Mouse (Mus musculus) neural tube, embryonic 15.5 days (tissue): Measurements from ENCODE around the gene Abcf2. TPM values are rescaled to one million over a fixed set of nuclear protein-coding genes. Genes with fewer than 3 reads are reported as not detected.
A peak's percentile ranks its signal among the peaks of the same experiment; 100 is the strongest.

Experiments
- ATAC-seq: fragments of 200-750 bp; cut with Nextera tagmentation; 2 replicates; pipeline ENCODE4 v1.8.0; 2017; ENCODE audit warnings: mild to moderate bottlenecking, moderate TSS enrichment, moderate library complexity; ENCODE audit not compliant: low FRiP score
- H3K27ac ChIP-seq: fragments of 300-500 bp; sonication (generic); replicated peaks from 2 replicates; pipeline ENCODE4 v1.5.1; 2015; ENCODE audit warnings: mild to moderate bottlenecking, inconsistent platforms
- H3K27me3 ChIP-seq: fragments of 300-500 bp; sonication (generic); replicated peaks from 2 replicates; pipeline ENCODE4 v1.6.1; 2015; ENCODE audit warnings: inconsistent platforms
- H3K36me3 ChIP-seq: fragments of 300-500 bp; sonication (generic); 2 replicates; pipeline ENCODE4 v1.6.1; 2015; ENCODE audit warnings: inconsistent platforms
- H3K4me1 ChIP-seq: fragments of 300-500 bp; sonication (generic); 2 replicates; pipeline ENCODE4 v1.6.1; 2015; ENCODE audit warnings: inconsistent platforms
- H3K4me2 ChIP-seq: fragments of 300-500 bp; sonication (generic); 2 replicates; pipeline ENCODE4 v1.6.1; 2015; ENCODE audit warnings: inconsistent platforms, mild to moderate bottlenecking, moderate library complexity
- H3K4me3 ChIP-seq: fragments of 300-500 bp; sonication (generic); replicated peaks from 2 replicates; pipeline ENCODE4 v1.5.1; 2015; ENCODE audit warnings: mild to moderate bottlenecking, inconsistent platforms
- H3K9ac ChIP-seq: fragments of 300-500 bp; sonication (generic); replicated peaks from 2 replicates; pipeline ENCODE4 v1.6.1; 2015; ENCODE audit warnings: mild to moderate bottlenecking, inconsistent platforms
- H3K9me3 ChIP-seq: fragments of 300-500 bp; sonication (generic); replicated peaks from 2 replicates; pipeline ENCODE4 v1.6.1; 2016; ENCODE audit warnings: inconsistent platforms
- WGBS: fragments of 180-500 bp; shearing (Covaris S2); methylation state at CpG from one replicate; pipeline ENCODE4 v1.1.7; 2015; ENCODE audit warnings: mixed read lengths; 5-methylcytosine and 5-hydroxymethylcytosine counted together
- polyA plus RNA-seq: library from polyadenylated mRNA; unstranded; fragments of >200 nt; fragmentation: Nextera tagmentation; extraction: Ambion mirVana; gene quantifications from 2 replicates; pipeline ENCODE4 v1.2.1, GENCODE M21; 2015

Abcf2 gene
- polyA plus RNA-seq, 1 experiment from 2014 or later, result 82.8 TPM

- H3K27me3 ChIP-seq, result peaks cover 12% of the 10 kb centered on the region; the same call in 1 of the 2 replicates
- 53% methylated on average over 5 of the region's 5 CpGs for WGBS
- H3K9me3 ChIP-seq, result no peaks in the 10 kb centered on the region
- H3K9ac ChIP-seq, result no peak overlapping the region
- no peak overlapping the region for H3K27ac ChIP-seq
- H3K4me2 ChIP-seq, result no peak overlapping the region
- H3K4me3 ChIP-seq, result no peak overlapping the region
- no peak for ATAC-seq
- H3K36me3 ChIP-seq, result no peaks in the 10 kb centered on the region
- peaks cover 22% of the 10 kb centered on the region; the same call in 1 of the 2 replicates for H3K4me1 ChIP-seq
Measured at GRCm38 (mm10) chr5:24536511-24536910, 40.8 kb downstream of the Abcf2 start.

GRCm38 (mm10) chr5:24535731-24536130, 41.5 kb downstream of the Abcf2 start:
- Histone ChIP-seq H3K4me1 (peaks cover 15% of the 10 kb centered on the region; the same call in 1 of the 2 replicates), H3K4me3 (no peak overlapping the region), H3K27ac (no peak overlapping the region), H3K9ac (no peak overlapping the region), H3K27me3 (peaks cover 18% of the 10 kb centered on the region), H3K4me2 (no peak overlapping the region), H3K36me3 (no peaks in the 10 kb centered on the region), H3K9me3 (no peaks in the 10 kb centered on the region)
- no peak for ATAC-seq
- WGBS, result 87% methylated on average over 3 of the region's 3 CpGs

GRCm38 (mm10) chr5:24534292-24534691, 43.0 kb downstream of the Abcf2 start:
- WGBS, result 55% methylated on average over 5 of the region's 5 CpGs
- Histone ChIP-seq H3K4me3 (no peak overlapping the region), H3K9me3 (no peaks in the 10 kb centered on the region), H3K36me3 (no peaks in the 10 kb centered on the region), H3K27me3 (peaks cover 24% of the 10 kb centered on the region; the same call in 1 of the 2 replicates), H3K4me2 (no peak overlapping the region), H3K9ac (no peak overlapping the region), H3K4me1 (peaks cover 23% of the 10 kb centered on the region), H3K27ac (no peak overlapping the region)
- ATAC-seq, result no peak

GRCm38 (mm10) chr5:24533391-24533790, 43.9 kb downstream of the Abcf2 start:
- H3K27ac ChIP-seq, result no peak overlapping the region
- 49% methylated on average over 11 of the region's 11 CpGs for WGBS
- no peak overlapping the region for H3K4me2 ChIP-seq
- no peaks in the 10 kb centered on the region for H3K9me3 ChIP-seq
- no peak for ATAC-seq
- peaks cover 33% of the 10 kb centered on the region for H3K27me3 ChIP-seq
- H3K36me3 ChIP-seq, result no peaks in the 10 kb centered on the region
- peaks cover 23% of the 10 kb centered on the region for H3K4me1 ChIP-seq
- no peak overlapping the region for H3K9ac ChIP-seq
- H3K4me3 ChIP-seq, result no peak overlapping the region

GRCm38 (mm10) chr5:24530042-24530689, 47.1 kb downstream of the Abcf2 start:
- Histone ChIP-seq H3K27ac (no peak overlapping the region), H3K4me2 (no peak overlapping the region; the same call in 1 of the 2 replicates), H3K9ac (no peak overlapping the region), H3K27me3 (peaks cover 57% of the 10 kb centered on the region), H3K9me3 (no peaks in the 10 kb centered on the region), H3K4me3 (no peak overlapping the region), H3K4me1 (peaks cover 39% of the 10 kb centered on the region), H3K36me3 (no peaks in the 10 kb centered on the region)
- WGBS, result 10% methylated on average over 24 of the region's 24 CpGs
- peak; percentile 49 for ATAC-seq

GRCm38 (mm10) chr5:24527780-24528179, 49.5 kb downstream of the Abcf2 start:
- Histone ChIP-seq H3K27me3 (peaks cover 64% of the 10 kb centered on the region), H3K27ac (no peak overlapping the region), H3K4me1 (peaks cover 40% of the 10 kb centered on the region), H3K4me2 (peak overlapping the region; percentile 96), H3K4me3 (no peak overlapping the region), H3K9me3 (no peaks in the 10 kb centered on the region), H3K36me3 (no peaks in the 10 kb centered on the region), H3K9ac (no peak overlapping the region)
- WGBS, result 19% methylated on average over 6 of the region's 6 CpGs
- no peak for ATAC-seq

- Histone ChIP-seq H3K27ac (peak within 1 kb of the TSS; percentile 51), H3K9me3 (no peaks in the 10 kb centered on the region), H3K36me3 (no peaks in the 10 kb centered on the region), H3K4me2 (peak within 1 kb of the TSS; percentile 96), H3K4me1 (peaks cover 40% of the 10 kb centered on the region), H3K9ac (peak within 1 kb of the TSS; percentile 64), H3K4me3 (peak within 1 kb of the TSS; percentile 53), H3K27me3 (peaks cover 68% of the 10 kb centered on the region)
- under 1% methylated on average over 21 of the region's 49 CpGs for WGBS
- no peak for ATAC-seq
Measured at GRCm38 (mm10) chr5:24526889-24527230, 50.4 kb downstream of the Abcf2 start, which contains the start of gene Gbx1. TSS of gene Gbx1 (minus strand) at chr5:24527202.

- Histone ChIP-seq H3K4me2 (peak overlapping the region; percentile 96), H3K27me3 (peaks cover 68% of the 10 kb centered on the region), H3K36me3 (no peaks in the 10 kb centered on the region), H3K4me3 (peak overlapping the region; percentile 53), H3K9ac (peak overlapping the region; percentile 64), H3K27ac (peak overlapping the region; percentile 51), H3K4me1 (peaks cover 40% of the 10 kb centered on the region), H3K9me3 (no peaks in the 10 kb centered on the region)
- peak; percentile 48 for ATAC-seq
- 0% methylated on average over 73 of the region's 109 CpGs for WGBS
Measured at GRCm38 (mm10) chr5:24526190-24526888, 50.9 kb downstream of the Abcf2 start.

GRCm38 (mm10) chr5:24525360-24526189, 51.7 kb downstream of the Abcf2 start:
- no peaks in the 10 kb centered on the region for H3K36me3 ChIP-seq
- no peak for ATAC-seq
- peak overlapping the region; percentile 64 for H3K9ac ChIP-seq
- H3K27ac ChIP-seq, result peak overlapping the region; percentile 51
- H3K4me1 ChIP-seq, result peaks cover 38% of the 10 kb centered on the region
- peaks cover 62% of the 10 kb centered on the region for H3K27me3 ChIP-seq
- peak overlapping the region; percentile 53 for H3K4me3 ChIP-seq
- WGBS, result 3% methylated on average over 34 of the region's 34 CpGs
- peak overlapping the region; percentile 96 for H3K4me2 ChIP-seq
- no peaks in the 10 kb centered on the region for H3K9me3 ChIP-seq

GRCm38 (mm10) chr5:24524522-24524921, 52.7 kb downstream of the Abcf2 start:
- no peaks in the 10 kb centered on the region for H3K36me3 ChIP-seq
- H3K9ac ChIP-seq, result no peak overlapping the region
- H3K4me3 ChIP-seq, result peak overlapping the region; percentile 53
- no peak for ATAC-seq
- peak overlapping the region; percentile 96 for H3K4me2 ChIP-seq
- H3K27me3 ChIP-seq, result peaks cover 58% of the 10 kb centered on the region
- H3K27ac ChIP-seq, result no peak overlapping the region
- H3K4me1 ChIP-seq, result peaks cover 29% of the 10 kb centered on the region
- H3K9me3 ChIP-seq, result no peaks in the 10 kb centered on the region
- WGBS, result 22% methylated on average over 4 of the region's 4 CpGs

- H3K4me1 ChIP-seq, result peaks cover 28% of the 10 kb centered on the region
- no peak for ATAC-seq
- H3K9ac ChIP-seq, result no peak overlapping the region
- H3K36me3 ChIP-seq, result no peaks in the 10 kb centered on the region
- H3K4me2 ChIP-seq, result peak overlapping the region; percentile 96
- peak overlapping the region; percentile 53 for H3K4me3 ChIP-seq
- H3K27me3 ChIP-seq, result peaks cover 55% of the 10 kb centered on the region
- H3K9me3 ChIP-seq, result no peaks in the 10 kb centered on the region
- no peak overlapping the region for H3K27ac ChIP-seq
- WGBS, result 20% methylated on average over 8 of the region's 8 CpGs
Measured at GRCm38 (mm10) chr5:24523806-24524205, 53.5 kb downstream of the Abcf2 start.
